Mouse (Mus musculus): ENCODE measurements around the gene Pitpnm1. TPM values are rescaled to one million over a fixed set of nuclear protein-coding genes. Genes with fewer than 3 reads are reported as not detected.

Gene Pitpnm1
- total and polyA plus RNA-seq, 3 experiments: 25.3 to 51.2 TPM; not detected in 1

GRCm38 (mm10) chr19:4121097-4121805 lies 21.5 kb downstream of the Pitpnm1 start:
- peaks cover 6% of the 10 kb centered on the region for H3K79me2 ChIP-seq (ENCODE audit: control insufficient read depth, insufficient read depth, low read length, poor library complexity)
- no peaks in the 10 kb centered on the region for H3K9me3 ChIP-seq (replicated peaks; ENCODE audit: insufficient read depth, low read length)
- H3K27ac ChIP-seq (ENCODE audit: control insufficient read depth, low read depth, low read length): peak overlapping the region; percentile 95
- peak overlapping the region; percentile 65 for H3K9ac ChIP-seq (ENCODE audit: control insufficient read depth, low read depth, low read length, poor library complexity, severe bottlenecking)
- H3K27me3 ChIP-seq (ENCODE audit: control insufficient read depth in 1 of 2, insufficient read depth in 2 of 2, low read length in 2 of 2): no peaks in the 10 kb centered on the region
- H3K4me3 ChIP-seq (ENCODE audit: control insufficient read depth in 1 of 2, insufficient read depth in 1 of 2, low read depth in 2 of 2, low read length in 2 of 2): peak overlapping the region; percentile 54 to 64
- peaks cover 25 to 27% of the 10 kb centered on the region in 2 experiments for H3K4me1 ChIP-seq (ENCODE audit: control insufficient read depth in 1 of 2, insufficient read depth in 2 of 2, low read length in 2 of 2)
- 0 out of 2 replicates have a peak, but pooled peaks have one; percentile 58 for TF ChIP-seq POLR2AphosphoS2 (IDR thresholded peaks at IDR 0.05; ENCODE audit: low read length)
- TF ChIP-seq TBP (IDR thresholded peaks at IDR 0.05; ENCODE audit: low read depth, low read length): peak; percentile 53
- TF ChIP-seq BHLHE40 (IDR thresholded peaks at IDR 0.05; ENCODE audit: borderline replicate concordance, low read depth, low read length): no peak
- TF ChIP-seq E2F4 (IDR thresholded peaks at IDR 0.05; ENCODE audit: borderline replicate concordance, low read depth, low read length): 0 out of 2 replicates have a peak, but pooled peaks have one; percentile 40
- TF ChIP-seq HCFC1 (IDR thresholded peaks at IDR 0.05; ENCODE audit: low read depth, low read length): peak; percentile 95
- TF ChIP-seq ZC3H11A (IDR thresholded peaks at IDR 0.05; ENCODE audit: low read depth, low read length): no peak
- TF ChIP-seq SIN3A (IDR thresholded peaks at IDR 0.05; ENCODE audit: low read length): peak; percentile 54
- peak; percentile 84 for TF ChIP-seq ZMIZ1 (IDR thresholded peaks at IDR 0.05; ENCODE audit: low read depth, low read length)
- TF ChIP-seq MXI1 (IDR thresholded peaks at IDR 0.05; ENCODE audit: low read depth, low read length): peak; percentile 3
- TF ChIP-seq POLR2A (IDR thresholded peaks at IDR 0.05; ENCODE audit: control insufficient read depth in 1 of 2, insufficient read depth in 1 of 2, low read depth in 1 of 2, low read length in 2 of 2, poor library complexity in 1 of 2): peak in 1 of 2 experiments; percentile 58; a peak in 2 of 4 replicates
- TF ChIP-seq TCF12 (IDR thresholded peaks at IDR 0.05; ENCODE audit: low read depth, low read length): peak; percentile 65
- TF ChIP-seq USF1 (IDR thresholded peaks at IDR 0.05; ENCODE audit: low read depth, low read length): no peak
- no peak; the same call in 1 of the 2 replicates for TF ChIP-seq ZNF384 (IDR thresholded peaks at IDR 0.05; ENCODE audit: low read depth, low read length)
- no peak for TF ChIP-seq RAD21 (IDR thresholded peaks at IDR 0.05; ENCODE audit: low read depth, low read length)
- no peak for TF ChIP-seq CHD1 (IDR thresholded peaks at IDR 0.05; ENCODE audit: low read depth, low read length)
- TF ChIP-seq ETS1 (IDR thresholded peaks at IDR 0.05; ENCODE audit: low read depth, low read length): 0 out of 2 replicates have a peak, but pooled peaks have one; percentile 28
- no peak for TF ChIP-seq MEF2A (IDR thresholded peaks at IDR 0.05; ENCODE audit: extremely low read depth, insufficient replicate concordance, low read depth, low read length, poor library complexity, severe bottlenecking)
- TF ChIP-seq NRF1 (IDR thresholded peaks at IDR 0.05; ENCODE audit: insufficient read depth, low read depth, low read length, poor library complexity, severe bottlenecking): peak; percentile 93
- peak; percentile 32; the same call in 1 of the 2 replicates for TF ChIP-seq MYC (IDR thresholded peaks at IDR 0.05; ENCODE audit: low read depth, low read length)
- TF ChIP-seq MAX (IDR thresholded peaks at IDR 0.05; ENCODE audit: low read length): peak; percentile 100
- peak; percentile 86 for TF ChIP-seq KAT2A (conservative IDR thresholded peaks at IDR 0.05; ENCODE audit: low read depth, low read length)
- TF ChIP-seq NELFE (IDR thresholded peaks at IDR 0.05; ENCODE audit: low read depth, low read length): peak; percentile 31; the same call in 1 of the 2 replicates
- TF ChIP-seq CHD2 (IDR thresholded peaks at IDR 0.05; ENCODE audit: low read length): no peak
- TF ChIP-seq ELF1 (IDR thresholded peaks at IDR 0.05; ENCODE audit: low read depth, low read length): peak; percentile 87
- peak; percentile 99 for DNase-seq (ENCODE audit: low read depth, low spot score)
- H3K36me3 ChIP-seq (ENCODE audit: control insufficient read depth in 1 of 2, insufficient read depth in 2 of 2, low read length in 2 of 2): peaks cover 0 to 38% of the 10 kb centered on the region in 2 experiments; a peak in 2 of 4 replicates
